ENCODE assay signal across 28 mouse cellular contexts in the genomic region with DNA sequence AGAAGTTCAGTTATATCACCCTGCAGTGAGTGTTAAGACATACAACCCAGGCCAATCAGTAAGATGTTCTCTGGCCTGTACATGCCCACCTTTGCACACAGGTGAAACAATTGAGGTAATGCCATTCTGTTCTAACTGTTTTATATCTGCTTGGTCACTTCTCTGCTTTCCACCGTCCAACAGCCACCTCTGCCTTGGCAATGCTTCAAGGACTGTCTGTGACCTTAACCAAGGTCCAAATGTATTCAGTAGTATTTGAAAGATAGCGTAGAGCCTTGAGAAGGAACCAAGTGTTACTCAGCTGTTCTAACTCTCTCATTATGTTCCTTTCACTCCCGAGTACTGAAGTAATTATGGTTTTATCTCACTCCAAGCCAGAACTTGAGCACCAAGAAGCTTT. TPM values are rescaled to one million over a fixed set of nuclear protein-coding genes. Genes with fewer than 3 reads are reported as not detected.
DNase-seq lines count a peak whose midpoint lies in the region; ATAC-seq lines count a peak whose summit lies in the region.
"Had no signal": no experiment of that assay in that cellular context is flagged by ENCODE, and none has a peak within 500 bp of the region (broad histone marks: within the 10 kb centered on the region; RNA-seq: fewer than 3 reads in every experiment).

No protein-coding gene starts in this region.

- no peaks in the 10 kb centered on the region for H3K36me3 ChIP-seq in kidney, embryonic 16.5 days (ENCODE audit: insufficient read depth, low read length)
- H3K36me3 ChIP-seq: embryonic facial prominence, embryonic 13.5 days; forebrain, embryonic 15.5 days; midbrain, embryonic 13.5 days; neural tube, embryonic 12.5 days had no signal

- no peaks in the 10 kb centered on the region for H3K9me3 ChIP-seq in kidney, embryonic 16.5 days (ENCODE audit: low read length)
- H3K9me3 ChIP-seq: embryonic facial prominence, embryonic 13.5 days; forebrain, embryonic 15.5 days; midbrain, embryonic 13.5 days; neural tube, embryonic 12.5 days had no signal

- DNase-seq in adrenal gland, adult (ENCODE audit: inconsistent age in 2 of 2, low spot score in 1 of 2) = peak; percentile 87 to 95
- no peak for DNase-seq in adrenal gland, postnatal 4 days (ENCODE audit: low spot score in 2 of 2)
- DNase-seq in kidney, adult 8-10 months = peak; percentile 41 to 59
- DNase-seq in adrenal gland, postnatal 25 days = peak; percentile 57
- peak; percentile 62 for DNase-seq in testis, postnatal 10 days (ENCODE audit: low spot score)
- DNase-seq in cerebellum, adult 11-12 months = no peak
- no peak for DNase-seq in left cerebral cortex, postnatal 25 days (ENCODE audit: low spot score in 2 of 2)
- DNase-seq: cerebellum, postnatal 10 days; gastrocnemius, postnatal 25 days; left cerebral cortex, postnatal 4 days; liver; lung, adult 18-20 months; lung, postnatal 14 days; spleen, adult 18-20 months had no signal

- intact Hi-C loops in left cerebral cortex, postnatal 25 days (cut with DNase I) = no loop called here

- H3K27ac ChIP-seq in kidney, embryonic 16.5 days (ENCODE audit: low read length) = no peak overlapping the region
- H3K27ac ChIP-seq: embryonic facial prominence, embryonic 13.5 days; forebrain, embryonic 15.5 days; hindbrain, embryonic 14.5 days; midbrain, embryonic 13.5 days; neural tube, embryonic 12.5 days had no signal

- H3K4me3 ChIP-seq in kidney, embryonic 16.5 days (ENCODE audit: low read length) = no peak overlapping the region
- H3K4me3 ChIP-seq: embryonic facial prominence, embryonic 13.5 days; forebrain, embryonic 15.5 days; midbrain, embryonic 13.5 days; neural tube, embryonic 12.5 days had no signal

- WGBS in kidney, embryonic 16.5 days = 83% methylated on average over 3 of the region's 3 CpGs

- no peak for ATAC-seq in kidney, embryonic 16.5 days (ENCODE audit: low FRiP score, low TSS enrichment)
- ATAC-seq: activated CD4-positive, CD25-positive, alpha-beta regulatory T cell, adult 4 months; forebrain, embryonic 15.5 days; midbrain, embryonic 13.5 days; Patski had no signal

- H3K27me3 ChIP-seq in kidney, embryonic 16.5 days (ENCODE audit: insufficient read depth, low read length) = no peaks in the 10 kb centered on the region
- H3K27me3 ChIP-seq: embryonic facial prominence, embryonic 13.5 days; forebrain, embryonic 15.5 days; midbrain, embryonic 13.5 days; neural tube, embryonic 12.5 days had no signal

- H3K4me2 ChIP-seq in kidney, embryonic 16.5 days (replicated peaks; ENCODE audit: low read depth, low read length) = no peak overlapping the region
- H3K4me2 ChIP-seq: embryonic facial prominence, embryonic 13.5 days; forebrain, embryonic 15.5 days; hindbrain, embryonic 14.5 days; midbrain, embryonic 13.5 days; neural tube, embryonic 12.5 days had no signal

- H3K9ac ChIP-seq in kidney, embryonic 16.5 days (replicated peaks; ENCODE audit: low read length) = no peak overlapping the region
- H3K9ac ChIP-seq: embryonic facial prominence, embryonic 13.5 days; forebrain, embryonic 15.5 days; hindbrain, embryonic 14.5 days; midbrain, embryonic 13.5 days; neural tube, embryonic 12.5 days had no signal

- H3K4me1 ChIP-seq in kidney, embryonic 16.5 days (ENCODE audit: insufficient read depth, low read length) = no peaks in the 10 kb centered on the region
- H3K4me1 ChIP-seq: embryonic facial prominence, embryonic 13.5 days; forebrain, embryonic 15.5 days; midbrain, embryonic 13.5 days; neural tube, embryonic 12.5 days had no signal

RNA-seq across cellular contexts. Expression of a gene that starts 6.4 kb away (rescaled TPM):
- total RNA-seq in adrenal gland, postnatal 4 days (2021) = 1 to 10 TPM; 1.1 to 1.2 TPM
- 2.7 and 3.8 TPM in 2 replicates for polyA plus RNA-seq in kidney, embryonic 16.5 days (2015; fragmentation: Nextera tagmentation; extraction: Ambion mirVana)
- total RNA-seq in adrenal gland, postnatal 25 days (2021) = 3.0 and 3.7 TPM in 2 replicates
- total RNA-seq in left cerebral cortex, postnatal 25 days (2021) = 1 to 10 TPM; 1.0 to 2.1 TPM
- total RNA-seq: megakaryocyte, adult 5-6 weeks had no signal
- polyA plus RNA-seq: activated CD4-positive, CD25-positive, alpha-beta regulatory T cell, adult 4 months; embryonic facial prominence, embryonic 13.5 days; forebrain, embryonic 15.5 days; heart, postnatal 0 days; hindbrain, embryonic 14.5 days; midbrain, embryonic 13.5 days; neural tube, embryonic 12.5 days; stomach, embryonic 14.5 days had no signal

RNA-seq across cellular contexts. Expression of a gene that starts 30.7 kb away (rescaled TPM):
- total RNA-seq in adrenal gland, postnatal 4 days (2021) = 1 to 10 TPM in 1 of 2 experiments, under 1 TPM in 1; 0.85 to 1.6 TPM
- polyA plus RNA-seq in kidney, embryonic 16.5 days (2015; fragmentation: Nextera tagmentation; extraction: Ambion mirVana) = 2.6 and 4.3 TPM in 2 replicates
- total RNA-seq in adrenal gland, postnatal 25 days (2021) = 2.0 and 4.5 TPM in 2 replicates
- total RNA-seq in left cerebral cortex, postnatal 25 days (2021) = 1 to 10 TPM; 2.6 to 3.5 TPM
- total RNA-seq: gastrocnemius, postnatal 25 days; megakaryocyte, adult 5-6 weeks had no signal
- polyA plus RNA-seq: activated CD4-positive, CD25-positive, alpha-beta regulatory T cell, adult 4 months; brain, embryonic 14.5 days; embryonic facial prominence, embryonic 13.5 days; forebrain, embryonic 15.5 days; heart, postnatal 0 days; midbrain, embryonic 13.5 days; neural tube, embryonic 12.5 days; stomach, embryonic 14.5 days; thymus, postnatal 0 days had no signal

RNA-seq across cellular contexts. Expression of a gene that starts 41.8 kb away (rescaled TPM):
- total RNA-seq in adrenal gland, postnatal 4 days (2021) = 1 to 10 TPM in 1 of 2 experiments, under 1 TPM in 1; 0.31 to 1.0 TPM
- polyA plus RNA-seq in kidney, embryonic 16.5 days (2015; fragmentation: Nextera tagmentation; extraction: Ambion mirVana) = 0.32 TPM in 1 of 2 replicates, not detected in the other
- total RNA-seq in adrenal gland, postnatal 25 days (2021) = 2.6 and 6.1 TPM in 2 replicates
- 1 to 10 TPM; 5.8 to 6.2 TPM for total RNA-seq in left cerebral cortex, postnatal 25 days (2021)
- total RNA-seq: gastrocnemius, postnatal 25 days; megakaryocyte, adult 5-6 weeks had no signal
- polyA plus RNA-seq: activated CD4-positive, CD25-positive, alpha-beta regulatory T cell, adult 4 months; brain, embryonic 14.5 days; embryonic facial prominence, embryonic 13.5 days; forebrain, embryonic 15.5 days; heart, postnatal 0 days; hindbrain, embryonic 14.5 days; intestine, embryonic 14.5 days; neural tube, embryonic 12.5 days; Patski; stomach, embryonic 14.5 days; thymus, postnatal 0 days had no signal

RNA-seq across cellular contexts. Expression of a gene that starts 41.8 kb away (rescaled TPM):
- total RNA-seq in adrenal gland, postnatal 4 days (2021) = under 1 TPM; 0.28 to 0.45 TPM
- polyA plus RNA-seq in kidney, embryonic 16.5 days (2015; fragmentation: Nextera tagmentation; extraction: Ambion mirVana) = 0.20 TPM in 1 of 2 replicates, not detected in the other
- total RNA-seq in adrenal gland, postnatal 25 days (2021) = 1.8 and 3.2 TPM in 2 replicates
- 1 to 10 TPM; 2.1 to 2.6 TPM for total RNA-seq in left cerebral cortex, postnatal 25 days (2021)
- total RNA-seq: megakaryocyte, adult 5-6 weeks had no signal
- polyA plus RNA-seq: activated CD4-positive, CD25-positive, alpha-beta regulatory T cell, adult 4 months; brain, embryonic 14.5 days; embryonic facial prominence, embryonic 13.5 days; forebrain, embryonic 15.5 days; heart, postnatal 0 days; hindbrain, embryonic 14.5 days; intestine, embryonic 14.5 days; midbrain, embryonic 13.5 days; neural tube, embryonic 12.5 days; stomach, embryonic 14.5 days; thymus, postnatal 0 days had no signal

RNA-seq across cellular contexts. Expression of a gene that starts 42.1 kb away (rescaled TPM):
- total RNA-seq in adrenal gland, postnatal 4 days (2021) = 10 to 100 TPM; 15.0 to 18.0 TPM
- polyA plus RNA-seq in kidney, embryonic 16.5 days (2015; fragmentation: Nextera tagmentation; extraction: Ambion mirVana) = 8.2 and 8.6 TPM in 2 replicates
- total RNA-seq in adrenal gland, postnatal 25 days (2021) = 13.8 and 22.7 TPM in 2 replicates
- 1 to 10 TPM; 6.5 TPM for total RNA-seq in left cerebral cortex, postnatal 25 days (2021)

Comparison
In these comparisons a context has a peak if more than half of its experiments do, and no peak if none do; other contexts are left out.
1. DNase-seq: peak in adrenal gland, adult (2 of 2), kidney, adult 8-10 months (2 of 2), adrenal gland, postnatal 25 days (single experiment) and testis, postnatal 10 days (single experiment); none in adrenal gland, postnatal 4 days (0 of 2), cerebellum, adult 11-12 months (single experiment) and left cerebral cortex, postnatal 25 days (0 of 2).